Mouse (Mus musculus) WW6 (cell line): ENCODE data around the gene Ubl7.

Experiments
- DNase-seq: peaks from one replicate; pipeline ENCODE4 v3.0.0-alpha.2; 2013; ENCODE audit warnings: low read depth, low spot score

Ubl7 gene

DNA sequence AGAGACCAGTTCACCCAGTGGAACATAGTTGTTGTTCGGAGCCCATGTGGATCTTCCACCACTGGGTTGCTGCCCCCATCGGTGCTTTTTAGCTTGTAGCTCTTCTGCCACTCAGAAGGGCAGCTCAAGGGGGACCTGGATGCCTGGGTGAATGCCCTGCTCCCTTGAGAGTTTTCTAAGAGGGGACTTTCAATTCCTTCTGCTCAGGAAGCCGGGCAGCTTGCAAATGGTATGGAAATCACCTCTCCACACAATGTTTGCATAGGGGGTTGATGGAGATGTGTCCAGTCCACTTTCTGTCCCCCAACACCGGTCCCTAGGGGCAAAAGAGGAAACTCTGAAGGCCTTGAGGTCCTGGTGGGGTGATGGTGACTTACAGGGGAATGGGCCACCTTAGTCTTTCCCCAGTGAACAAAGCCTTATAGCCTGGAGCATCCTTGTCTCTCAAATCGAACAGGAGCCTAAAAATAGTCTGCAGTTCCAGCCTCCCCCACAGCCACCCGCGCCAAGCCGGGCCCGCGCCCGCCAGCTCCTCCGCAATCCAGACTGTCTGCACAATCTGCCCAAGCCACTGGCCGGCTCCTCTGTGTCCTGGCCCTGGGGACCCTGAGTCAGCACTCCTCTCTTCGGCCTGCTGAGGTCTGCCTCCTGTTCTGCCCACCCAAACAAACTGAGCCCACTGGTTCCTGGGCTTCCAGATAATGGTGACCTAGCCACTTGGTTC, 56.6 kb downstream of the Ubl7 start:
- no peak for DNase-seq

DNA sequence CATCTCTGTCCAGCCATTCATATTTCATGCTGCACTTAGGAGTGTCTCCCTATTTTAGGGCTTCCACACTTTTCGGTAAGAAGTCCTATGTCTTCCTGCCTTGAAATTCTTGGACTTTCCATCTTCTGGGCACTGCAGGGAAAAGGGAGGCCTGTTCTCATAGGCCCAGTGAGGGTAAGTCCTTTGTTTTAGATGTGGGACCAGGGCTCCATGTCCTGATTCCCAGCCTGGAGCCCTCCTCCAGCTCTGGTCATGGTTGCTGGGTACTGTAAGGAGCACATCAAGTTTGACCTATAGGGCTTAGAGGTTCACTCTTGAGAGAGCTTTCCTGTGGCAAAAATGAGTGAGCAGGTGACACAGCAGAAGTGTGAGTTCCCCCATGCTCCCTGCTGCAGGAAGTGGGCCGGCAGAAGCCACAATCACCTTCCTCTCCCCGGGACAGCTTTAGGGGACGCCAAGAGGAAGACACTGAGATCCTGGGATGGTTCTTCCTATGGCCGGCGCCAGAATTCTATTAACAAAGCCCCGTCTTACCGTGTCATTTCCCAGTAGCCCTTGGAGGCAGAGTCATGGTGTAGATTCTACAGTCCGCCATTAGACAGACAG, 57.5 kb downstream of the Ubl7 start:
- DNase-seq: no peak

DNA sequence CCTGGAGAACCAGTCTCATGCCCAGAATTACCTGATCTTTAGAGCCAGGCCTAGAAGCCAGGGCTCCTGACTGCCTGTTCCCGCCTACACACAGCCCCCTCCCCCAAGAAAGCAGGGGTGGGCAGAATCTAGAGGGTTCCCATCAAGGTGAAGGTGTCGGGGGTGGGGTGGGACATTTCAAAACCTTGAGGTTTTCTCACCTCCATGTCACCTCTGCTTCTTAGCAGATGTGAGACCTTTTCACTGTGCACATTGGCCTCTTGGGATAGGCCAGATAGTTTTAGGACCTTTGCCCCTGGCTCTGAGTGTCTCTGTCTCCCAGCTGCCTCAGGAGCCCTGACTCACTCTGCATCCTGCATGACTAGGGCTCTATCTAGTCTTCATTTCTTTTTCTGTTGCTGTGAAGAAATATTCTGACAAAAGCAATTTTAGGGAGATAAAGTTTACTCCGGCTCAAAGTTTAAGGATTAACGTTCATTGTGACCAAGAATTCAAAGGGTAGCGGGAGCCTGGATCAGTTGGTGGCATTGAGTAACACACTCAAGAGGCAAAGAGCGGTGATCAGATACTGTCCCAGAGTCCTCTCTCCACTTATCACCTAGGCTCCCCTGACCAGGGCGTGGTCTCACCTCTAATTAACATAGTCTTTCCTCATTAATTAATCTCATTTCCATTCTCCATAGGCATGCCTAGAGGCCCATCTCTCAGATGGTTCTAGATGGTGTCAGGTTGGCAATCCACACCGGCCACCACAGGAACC, 58.2 kb downstream of the Ubl7 start:
- DNase-seq: no peak

DNA sequence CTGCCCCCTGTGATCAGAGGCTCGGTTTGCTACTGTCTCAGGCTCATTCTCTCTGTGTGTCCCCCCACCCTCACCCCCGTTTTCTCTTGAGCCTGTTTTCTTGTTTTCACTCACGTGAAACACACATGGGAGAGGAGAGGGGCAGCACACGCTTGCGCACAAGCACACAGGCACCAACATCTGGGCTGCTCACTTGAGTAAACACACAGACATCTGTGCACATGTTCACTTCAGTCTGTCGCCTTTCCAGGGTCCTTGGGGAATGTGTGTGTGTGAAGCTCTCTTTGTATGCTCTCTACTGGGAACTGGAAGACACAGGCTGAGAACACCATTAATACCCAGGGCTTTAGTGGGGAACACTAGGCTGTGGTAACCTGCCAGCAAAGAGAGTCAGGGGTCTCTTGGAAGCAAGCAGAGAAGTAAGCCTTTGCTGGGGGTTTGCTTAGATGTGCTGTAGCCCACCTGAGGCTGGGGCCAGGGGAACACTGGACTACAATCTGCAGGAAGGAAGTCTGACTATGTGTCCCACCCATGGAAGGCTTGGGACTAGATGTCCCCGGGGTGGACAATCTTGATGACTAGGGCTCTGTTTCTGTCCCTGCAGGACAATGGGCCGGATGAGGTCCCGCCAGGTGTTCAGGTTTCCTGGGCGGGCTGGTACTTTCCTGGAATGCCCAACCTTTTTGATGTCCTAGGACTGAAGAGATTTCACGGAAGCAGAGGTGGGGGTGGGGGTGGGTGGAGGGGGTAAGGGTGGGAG, 59.1 kb downstream of the Ubl7 start:
- DNase-seq: no peak

DNA sequence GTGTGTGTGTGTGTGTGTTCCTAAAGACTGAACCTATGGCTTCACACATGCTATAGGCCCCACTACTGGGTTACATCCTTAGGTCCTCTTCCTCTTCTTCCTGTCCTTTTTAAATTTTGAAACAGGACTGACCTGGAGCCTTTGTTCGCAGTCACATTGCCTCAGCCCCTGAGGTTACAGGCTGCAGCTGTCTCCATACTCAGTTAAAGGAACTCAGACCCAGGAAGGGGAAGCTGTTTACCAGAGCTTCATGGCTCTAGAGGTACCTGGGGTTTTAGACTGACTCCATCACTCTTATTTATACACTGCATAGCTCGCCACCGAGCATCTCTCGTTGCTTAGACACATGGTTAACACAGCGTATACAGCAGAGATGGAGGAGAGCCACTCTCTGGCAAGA, 60.6 kb downstream of the Ubl7 start:
- no peak for DNase-seq

DNA sequence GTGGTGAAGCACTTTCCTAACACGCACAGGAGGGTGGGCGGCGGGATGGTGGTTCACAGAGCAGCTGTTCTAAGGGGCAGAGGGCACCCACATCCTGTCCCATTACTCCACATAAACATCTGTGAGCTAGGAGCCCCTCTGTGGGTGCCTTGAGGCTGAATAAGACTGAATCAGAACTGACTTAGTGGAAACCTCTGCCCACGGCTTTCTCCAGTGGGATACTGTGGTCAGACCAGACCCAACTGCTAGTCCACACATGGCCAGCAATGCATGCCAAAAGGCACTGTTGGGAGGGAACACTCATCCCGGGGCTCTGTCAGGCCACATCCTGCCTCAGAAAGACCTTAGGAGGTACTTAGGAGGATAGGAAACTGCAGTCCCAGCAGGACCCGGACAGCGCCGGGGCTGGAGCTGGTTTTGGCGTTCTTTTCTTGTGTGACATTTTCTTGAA, 61.4 kb downstream of the Ubl7 start:
- DNase-seq: no peak

DNA sequence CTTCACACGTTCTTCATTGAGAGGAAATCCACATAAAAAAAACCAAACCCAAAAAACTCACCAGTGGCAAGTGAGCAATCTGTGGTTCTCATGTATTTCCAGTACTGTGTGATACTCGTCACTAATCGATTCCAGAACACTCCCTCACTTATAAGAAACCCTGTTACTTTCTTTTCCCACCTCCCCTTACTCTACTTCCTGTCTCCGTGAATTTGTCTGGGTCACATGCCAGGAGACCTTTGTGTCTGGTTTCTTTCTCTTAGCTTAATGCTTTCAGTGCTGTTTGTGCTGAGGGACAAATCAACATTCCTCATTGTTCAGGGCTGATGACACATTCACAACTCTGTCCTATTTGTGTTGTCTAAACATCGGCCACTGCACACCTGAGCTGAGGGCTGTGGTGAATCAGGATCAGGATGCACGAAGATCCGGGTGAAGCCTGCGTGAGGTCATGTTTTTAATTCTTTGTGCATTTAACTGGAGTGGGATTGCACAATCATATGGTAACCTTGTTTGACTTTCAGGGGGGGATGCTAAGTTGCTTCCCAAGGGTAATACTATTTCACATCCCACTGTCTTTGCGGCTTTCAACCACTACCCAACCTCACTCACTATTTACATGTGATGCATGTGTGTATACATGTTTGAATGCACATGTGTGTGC, 62.1 kb downstream of the Ubl7 start:
- DNase-seq: no peak

DNA sequence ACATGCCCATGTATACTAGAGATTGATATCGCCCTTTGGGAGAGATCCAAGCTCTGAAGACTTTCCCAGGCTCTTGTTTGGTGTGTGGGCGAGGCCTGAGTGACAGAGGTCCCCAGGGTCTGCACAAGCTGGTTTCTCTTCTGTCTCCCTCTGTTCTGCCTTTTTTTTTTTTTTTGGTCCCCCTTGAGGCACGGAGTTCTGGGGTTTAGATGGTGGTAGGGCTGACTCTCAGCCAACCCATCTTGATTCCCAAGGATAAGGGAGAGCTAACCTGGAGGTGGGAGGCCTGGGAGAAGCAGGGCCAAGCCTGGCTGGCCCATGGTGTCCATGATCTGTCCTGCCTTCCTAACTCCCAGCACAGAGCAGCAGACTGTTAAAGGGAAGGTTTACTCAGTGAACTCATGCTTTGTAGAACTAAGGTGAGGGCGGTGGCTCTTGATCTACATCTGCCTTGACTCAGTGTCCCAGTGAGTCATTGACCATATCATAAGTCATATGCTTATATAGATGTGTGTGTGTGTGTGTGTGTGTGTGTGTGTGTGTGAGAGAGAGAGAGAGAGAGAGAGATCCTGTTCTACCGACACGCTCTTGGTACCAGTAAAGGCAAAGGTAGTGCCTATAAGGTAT, 62.8 kb downstream of the Ubl7 start:
- DNase-seq: no peak

DNA sequence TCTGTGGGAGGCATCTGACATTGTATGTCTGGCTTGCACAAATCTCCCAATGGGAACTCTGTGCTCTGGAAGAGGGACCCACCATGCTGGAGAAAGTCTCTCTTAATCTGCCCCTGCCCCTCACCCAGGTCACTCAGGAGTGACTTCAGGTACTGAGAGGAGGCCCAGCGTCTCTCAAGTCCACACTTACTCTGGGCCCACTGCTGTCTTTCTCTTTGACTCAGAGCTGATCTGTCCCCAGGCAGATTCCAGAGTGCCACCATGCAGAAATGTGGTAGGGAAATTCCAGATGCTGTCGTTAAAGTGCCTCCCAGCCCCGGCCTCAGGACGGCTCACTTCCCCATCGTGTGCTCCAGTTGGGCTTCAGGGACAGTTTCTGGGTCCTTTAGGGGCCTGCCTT, 63.4 kb downstream of the Ubl7 start:
- DNase-seq: no peak

DNA sequence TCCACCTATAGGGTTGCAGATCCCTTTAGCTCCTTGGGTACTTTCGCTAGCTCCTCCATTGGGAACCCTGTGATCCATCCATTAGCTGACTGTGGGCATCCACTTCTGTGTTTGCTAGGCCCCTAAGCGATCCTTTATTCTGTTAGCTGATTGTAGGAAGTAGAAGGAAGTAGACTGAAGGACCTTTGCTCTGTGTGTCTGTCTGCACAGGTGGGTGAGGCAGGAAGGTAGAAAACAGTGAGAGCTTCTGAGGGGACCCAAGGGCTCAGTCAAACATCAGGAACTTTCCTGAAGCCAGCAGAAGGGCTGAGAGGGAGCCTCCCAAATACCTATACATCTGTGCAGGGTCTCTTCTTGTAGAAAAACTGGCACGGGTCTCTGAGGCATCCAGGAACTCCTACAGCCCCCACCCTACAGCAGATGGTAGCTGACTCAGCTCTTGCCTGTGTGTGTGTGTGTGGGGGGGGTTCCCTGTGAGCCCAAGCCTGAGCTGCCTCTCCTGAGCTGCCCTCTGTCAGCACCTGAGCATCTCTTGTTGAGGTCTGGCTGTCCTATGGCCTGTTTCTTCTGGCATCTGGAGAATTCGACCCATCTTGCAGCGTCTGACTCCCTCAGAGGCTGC, 64.5 kb downstream of the Ubl7 start:
- no peak for DNase-seq

DNA sequence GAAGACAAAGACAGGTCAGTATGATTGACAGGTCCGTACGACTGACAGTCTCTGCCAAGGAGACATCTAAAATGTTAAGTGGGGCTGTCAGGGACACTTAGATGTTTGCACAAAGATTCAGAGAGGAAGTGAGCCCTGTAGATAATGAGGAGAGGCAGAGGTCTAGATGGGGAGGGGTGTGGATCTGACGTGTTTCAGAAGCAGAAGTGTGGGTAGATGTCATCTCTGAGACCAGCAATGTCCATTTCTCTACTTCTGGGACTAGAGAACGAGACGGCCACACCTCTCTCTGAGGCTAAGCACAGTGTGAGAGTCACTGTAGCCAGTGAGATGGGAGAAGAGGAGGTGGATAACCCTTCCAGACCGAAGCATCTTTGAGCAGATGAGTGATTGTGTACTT, 67.2 kb downstream of the Ubl7 start:
- DNase-seq: no peak

DNA sequence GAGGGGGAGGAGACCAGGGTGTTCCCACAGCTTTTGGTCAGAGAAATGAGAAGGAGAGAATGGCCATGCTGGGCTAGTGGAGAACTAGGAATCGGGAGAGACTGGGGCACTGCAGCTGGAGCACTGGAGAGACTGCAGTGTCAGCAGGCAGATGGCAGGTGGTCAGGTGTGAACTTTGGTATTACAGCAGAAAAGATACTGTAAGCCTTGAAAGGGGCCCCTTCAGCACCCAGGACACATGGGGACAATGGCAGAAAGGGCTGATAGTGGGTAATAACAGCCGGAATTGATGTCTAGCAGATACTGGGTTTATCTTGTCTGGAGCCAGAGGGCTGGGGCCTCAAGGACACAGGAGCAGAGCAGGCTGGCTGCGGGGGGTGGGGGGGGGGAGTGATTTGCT, 68.1 kb downstream of the Ubl7 start:
- no peak for DNase-seq
